Mouse (Mus musculus): Measurements from ENCODE around the gene Ipo11.

GRCm38 (mm10) chr13:106788817-106789216 is 147.9 kb downstream of the Ipo11 start:
- TF ChIP-seq CTCF (IDR thresholded peaks at IDR 0.05) (no peak), EP300 (IDR thresholded peaks at IDR 0.05) (no peak)

Data from lung, postnatal 0 days (tissue).